Mouse (Mus musculus): ENCODE data around the gene Trim2.

DNA sequence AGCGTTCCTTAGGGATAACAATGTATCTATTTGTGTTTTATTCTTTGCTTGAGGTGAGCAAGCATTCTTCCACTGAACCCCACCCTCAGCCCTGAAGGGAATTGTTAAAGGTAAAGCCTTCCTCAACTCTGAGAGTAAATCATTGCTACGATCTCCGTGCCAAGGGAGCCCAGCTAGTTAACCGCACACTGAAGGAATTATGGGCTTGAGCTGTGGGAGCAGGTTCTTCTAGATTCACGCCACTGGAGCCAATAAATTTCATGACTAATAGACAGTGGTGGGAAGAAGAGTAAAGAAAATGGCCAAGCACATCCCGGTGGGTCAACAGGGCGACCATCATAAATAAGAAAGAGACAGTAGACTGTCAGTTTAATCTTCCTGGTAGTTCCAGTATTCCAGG, 56.4 kb downstream of the Trim2 start:
- TF ChIP-seq CTCF (IDR thresholded peaks at IDR 0.05; ENCODE audit: control insufficient read depth, insufficient read depth, insufficient read length) (no peak), CEBPB (IDR thresholded peaks at IDR 0.05; ENCODE audit: low read depth) (no peak), MYOD1 (IDR thresholded peaks at IDR 0.05; ENCODE audit: control insufficient read depth, insufficient read length, low read depth) (no peak), MYOG (IDR thresholded peaks at IDR 0.05; ENCODE audit: control insufficient read depth, extremely low read depth, insufficient read length) (no peak), MAX (IDR thresholded peaks at IDR 0.05) (no peak)

Data from C2C12 (cell line).